Mouse (Mus musculus): ENCODE results near the gene Flt3l. TPM values are rescaled to one million over a fixed set of nuclear protein-coding genes. Genes with fewer than 3 reads are reported as not detected.
A peak's percentile ranks its signal among the peaks of the same experiment; 100 is the strongest.
"Not testable (repeated sequence)": the region's sequence is repeated elsewhere in the genome, so short reads cannot be mapped to it uniquely, and the experiment has no call there.

The Flt3l gene
- polyA plus RNA-seq, 1 experiment from 2014 or later: 2.5 TPM

GRCm38 (mm10) chr7:45100046-45100445 is 36.2 kb downstream of the Flt3l start:
- Histone ChIP-seq H3K4me3 (ENCODE audit: low read depth, low read length) (no peak overlapping the region), H3K4me2 (no peak overlapping the region), H3K9me3 (replicated peaks; ENCODE audit: control insufficient read depth, low read length) (no peaks in the 10 kb centered on the region), H3K27me3 (ENCODE audit: control insufficient read depth, insufficient read depth, low read length) (no peaks in the 10 kb centered on the region), H3K36me3 (ENCODE audit: control insufficient read depth, insufficient read depth, low read length) (no peaks in the 10 kb centered on the region), H3K27ac (ENCODE audit: low read depth, low read length) (no peak overlapping the region), H3K4me1 (ENCODE audit: control insufficient read depth, insufficient read depth, low read length) (peaks cover 10% of the 10 kb centered on the region), H3K9ac (ENCODE audit: low read depth, low read length) (no peak overlapping the region)
- ATAC-seq (replicated peaks; ENCODE audit: insufficient number of reproducible peaks, low FRiP score, low TSS enrichment): no peak
- WGBS (ENCODE audit: insufficient replicate concordance): 82% methylated on average over 6 of the region's 6 CpGs

- Histone ChIP-seq H3K4me2 (no peak overlapping the region), H3K36me3 (ENCODE audit: control insufficient read depth, insufficient read depth, low read length) (no peaks in the 10 kb centered on the region), H3K27me3 (ENCODE audit: control insufficient read depth, insufficient read depth, low read length) (no peaks in the 10 kb centered on the region), H3K9me3 (replicated peaks; ENCODE audit: control insufficient read depth, low read length) (no peaks in the 10 kb centered on the region), H3K27ac (ENCODE audit: low read depth, low read length) (no peak overlapping the region), H3K4me3 (ENCODE audit: low read depth, low read length) (no peak overlapping the region), H3K9ac (ENCODE audit: low read depth, low read length) (no peak overlapping the region), H3K4me1 (ENCODE audit: control insufficient read depth, insufficient read depth, low read length) (peaks cover 3% of the 10 kb centered on the region; the same call in 1 of the 2 replicates)
- WGBS (ENCODE audit: insufficient replicate concordance): 86% methylated on average over 8 of the region's 8 CpGs
- no peak for ATAC-seq (replicated peaks; ENCODE audit: insufficient number of reproducible peaks, low FRiP score, low TSS enrichment)
Measured at GRCm38 (mm10) chr7:45098541-45099240, 37.5 kb downstream of the Flt3l start.

GRCm38 (mm10) chr7:45097479-45097878 is 38.8 kb downstream of the Flt3l start:
- Histone ChIP-seq H3K27me3 (ENCODE audit: control insufficient read depth, insufficient read depth, low read length) (no peaks in the 10 kb centered on the region), H3K4me3 (ENCODE audit: low read depth, low read length) (no peak overlapping the region), H3K4me1 (ENCODE audit: control insufficient read depth, insufficient read depth, low read length) (peaks cover 5% of the 10 kb centered on the region; the same call in 1 of the 2 replicates), H3K9ac (ENCODE audit: low read depth, low read length) (no peak overlapping the region), H3K4me2 (no peak overlapping the region), H3K9me3 (replicated peaks; ENCODE audit: control insufficient read depth, low read length) (no peaks in the 10 kb centered on the region), H3K27ac (ENCODE audit: low read depth, low read length) (no peak overlapping the region), H3K36me3 (ENCODE audit: control insufficient read depth, insufficient read depth, low read length) (no peaks in the 10 kb centered on the region)
- no peak for ATAC-seq (replicated peaks; ENCODE audit: insufficient number of reproducible peaks, low FRiP score, low TSS enrichment)
- WGBS (ENCODE audit: insufficient replicate concordance): 47% methylated on average over 6 of the region's 6 CpGs

GRCm38 (mm10) chr7:45095965-45096364 is 40.3 kb downstream of the Flt3l start:
- H3K27ac ChIP-seq (ENCODE audit: low read depth, low read length); H3K4me2 ChIP-seq; ATAC-seq (replicated peaks; ENCODE audit: insufficient number of reproducible peaks, low FRiP score, low TSS enrichment); H3K36me3 ChIP-seq (ENCODE audit: control insufficient read depth, insufficient read depth, low read length); H3K27me3 ChIP-seq (ENCODE audit: control insufficient read depth, insufficient read depth, low read length); H3K9ac ChIP-seq (ENCODE audit: low read depth, low read length); H3K9me3 ChIP-seq (replicated peaks; ENCODE audit: control insufficient read depth, low read length); H3K4me1 ChIP-seq (ENCODE audit: control insufficient read depth, insufficient read depth, low read length); H3K4me3 ChIP-seq (ENCODE audit: low read depth, low read length): not testable (repeated sequence)
- 89% methylated on average over 14 of the region's 14 CpGs for WGBS (ENCODE audit: insufficient replicate concordance)

GRCm38 (mm10) chr7:45095367-45095766 is 40.9 kb downstream of the Flt3l start:
- no peak overlapping the region for H3K4me3 ChIP-seq (ENCODE audit: low read depth, low read length)
- H3K4me1 ChIP-seq (ENCODE audit: control insufficient read depth, insufficient read depth, low read length): peaks cover 11% of the 10 kb centered on the region; the same call in 1 of the 2 replicates
- no peaks in the 10 kb centered on the region for H3K9me3 ChIP-seq (replicated peaks; ENCODE audit: control insufficient read depth, low read length)
- no peak overlapping the region for H3K27ac ChIP-seq (ENCODE audit: low read depth, low read length)
- no peaks in the 10 kb centered on the region for H3K27me3 ChIP-seq (ENCODE audit: control insufficient read depth, insufficient read depth, low read length)
- no peaks in the 10 kb centered on the region for H3K36me3 ChIP-seq (ENCODE audit: control insufficient read depth, insufficient read depth, low read length)
- ATAC-seq (replicated peaks; ENCODE audit: insufficient number of reproducible peaks, low FRiP score, low TSS enrichment): no peak
- no peak overlapping the region for H3K9ac ChIP-seq (ENCODE audit: low read depth, low read length)
- no peak overlapping the region for H3K4me2 ChIP-seq
- 70% methylated on average over 6 of the region's 6 CpGs for WGBS (ENCODE audit: insufficient replicate concordance)

- Histone ChIP-seq H3K36me3 (ENCODE audit: control insufficient read depth, insufficient read depth, low read length) (no peaks in the 10 kb centered on the region; the same call in 1 of the 2 replicates), H3K4me2 (no peak overlapping the region), H3K4me1 (ENCODE audit: control insufficient read depth, insufficient read depth, low read length) (peaks cover 12% of the 10 kb centered on the region; the same call in 1 of the 2 replicates), H3K9ac (ENCODE audit: low read depth, low read length) (no peak overlapping the region), H3K9me3 (replicated peaks; ENCODE audit: control insufficient read depth, low read length) (no peaks in the 10 kb centered on the region), H3K4me3 (ENCODE audit: low read depth, low read length) (no peak overlapping the region), H3K27ac (ENCODE audit: low read depth, low read length) (no peak overlapping the region), H3K27me3 (ENCODE audit: control insufficient read depth, insufficient read depth, low read length) (no peaks in the 10 kb centered on the region)
- WGBS (ENCODE audit: insufficient replicate concordance): 56% methylated on average over 7 of the region's 7 CpGs
- no peak for ATAC-seq (replicated peaks; ENCODE audit: insufficient number of reproducible peaks, low FRiP score, low TSS enrichment)
Measured at GRCm38 (mm10) chr7:45094121-45094520, 42.1 kb downstream of the Flt3l start.

GRCm38 (mm10) chr7:45093516-45093905 is 42.7 kb downstream of the Flt3l start:
- no peak overlapping the region for H3K4me3 ChIP-seq (ENCODE audit: low read depth, low read length)
- no peaks in the 10 kb centered on the region for H3K27me3 ChIP-seq (ENCODE audit: control insufficient read depth, insufficient read depth, low read length)
- H3K9ac ChIP-seq (ENCODE audit: low read depth, low read length): no peak overlapping the region
- no peaks in the 10 kb centered on the region for H3K9me3 ChIP-seq (replicated peaks; ENCODE audit: control insufficient read depth, low read length)
- H3K4me1 ChIP-seq (ENCODE audit: control insufficient read depth, insufficient read depth, low read length): peaks cover 12% of the 10 kb centered on the region; the same call in 1 of the 2 replicates
- H3K27ac ChIP-seq (ENCODE audit: low read depth, low read length): 0 out of 2 replicates have a peak overlapping the region, but pooled peaks have one; percentile 35
- no peak overlapping the region for H3K4me2 ChIP-seq
- ATAC-seq (replicated peaks; ENCODE audit: insufficient number of reproducible peaks, low FRiP score, low TSS enrichment): no peak
- 35% methylated on average over 18 of the region's 18 CpGs for whole genome bisulfite sequencing (ENCODE audit: insufficient replicate concordance)
- peaks cover 4% of the 10 kb centered on the region for H3K36me3 ChIP-seq (ENCODE audit: control insufficient read depth, insufficient read depth, low read length)

GRCm38 (mm10) chr7:45092828-45093515 is 43.3 kb downstream of the Flt3l start:
- 62% methylated on average over 12 of the region's 12 CpGs for WGBS (ENCODE audit: insufficient replicate concordance)
- H3K27ac ChIP-seq (ENCODE audit: low read depth, low read length): peak overlapping the region; percentile 35
- peaks cover 12% of the 10 kb centered on the region; the same call in 1 of the 2 replicates for H3K4me1 ChIP-seq (ENCODE audit: control insufficient read depth, insufficient read depth, low read length)
- H3K9ac ChIP-seq (ENCODE audit: low read depth, low read length): no peak overlapping the region
- no peaks in the 10 kb centered on the region for H3K27me3 ChIP-seq (ENCODE audit: control insufficient read depth, insufficient read depth, low read length)
- no peaks in the 10 kb centered on the region for H3K9me3 ChIP-seq (replicated peaks; ENCODE audit: control insufficient read depth, low read length)
- ATAC-seq (replicated peaks; ENCODE audit: insufficient number of reproducible peaks, low FRiP score, low TSS enrichment): no peak
- H3K4me3 ChIP-seq (ENCODE audit: low read depth, low read length): no peak overlapping the region
- peaks cover 9% of the 10 kb centered on the region for H3K36me3 ChIP-seq (ENCODE audit: control insufficient read depth, insufficient read depth, low read length)
- H3K4me2 ChIP-seq: peak overlapping the region; percentile 22; the same call in 1 of the 2 replicates

All from heart, embryonic 11.5 days (tissue).